ENCODE assay signal across 13 mouse cellular contexts in genomic region chr17:47454675-47455074, GRCm38 (mm10). TPM values are rescaled to one million over a fixed set of nuclear protein-coding genes. Genes with fewer than 3 reads are reported as not detected.
DNase-seq lines count a peak whose midpoint lies in the region; ATAC-seq and TF ChIP-seq lines count a peak whose summit lies in the region.
"Had no signal": no experiment of that assay in that cellular context is flagged by ENCODE, and none has a peak within 500 bp of the region (broad histone marks: within the 10 kb centered on the region; RNA-seq: fewer than 3 reads in every experiment).

No protein-coding gene starts in this region.

- H3K9me3 ChIP-seq in forebrain, embryonic 14.5 days (replicated peaks; ENCODE audit: control insufficient read depth, low read length), result no peaks in the 10 kb centered on the region
- H3K9me3 ChIP-seq in forebrain, embryonic 10.5 days, result no peaks in the 10 kb centered on the region
- H3K9me3 ChIP-seq in liver, embryonic 11.5 days (ENCODE audit: control insufficient read depth, low read length), result no peaks in the 10 kb centered on the region
- no peaks in the 10 kb centered on the region for H3K9me3 ChIP-seq in stomach, postnatal 0 days (ENCODE audit: control insufficient read depth, low read length)
- H3K9me3 ChIP-seq in hindbrain, embryonic 11.5 days (ENCODE audit: control insufficient read depth, low read length), result no peaks in the 10 kb centered on the region
- H3K9me3 ChIP-seq: limb, embryonic 13.5 days had no signal

- 62% methylated on average over 8 of the region's 8 CpGs for WGBS in forebrain, embryonic 14.5 days
- 86% methylated on average over 8 of the region's 8 CpGs for WGBS in forebrain, embryonic 10.5 days
- 41% methylated on average over 8 of the region's 8 CpGs for WGBS in liver, embryonic 11.5 days
- 39% methylated on average over 8 of the region's 8 CpGs for WGBS in stomach, postnatal 0 days
- WGBS in hindbrain, embryonic 11.5 days, result 81% methylated on average over 8 of the region's 8 CpGs

- TF ChIP-seq EP300 in stomach, postnatal 0 days (optimal IDR thresholded peaks at IDR 0.05), result no peak

- H3K9ac ChIP-seq in forebrain, embryonic 14.5 days (ENCODE audit: low read length), result no peak overlapping the region
- peak overlapping the region; percentile 28; the same call in 1 of the 2 replicates for H3K9ac ChIP-seq in liver, embryonic 11.5 days (ENCODE audit: low read depth, low read length)
- H3K9ac ChIP-seq in stomach, postnatal 0 days (ENCODE audit: low read length), result no peak overlapping the region
- no peak overlapping the region for H3K9ac ChIP-seq in hindbrain, embryonic 11.5 days (ENCODE audit: low read depth, low read length)
- H3K9ac ChIP-seq: limb, embryonic 13.5 days had no signal

- DNase-seq in forebrain, embryonic 14.5 days (ENCODE audit: low spot score), result peak; percentile 27
- no peak for DNase-seq in forebrain, embryonic 10.5 days (ENCODE audit: extremely low spot score, low spot score)
- DNase-seq in right cerebral cortex, postnatal 10 days (ENCODE audit: low spot score in 2 of 2), result peak; percentile 50 to 58
- no peak for DNase-seq in right cerebral cortex, adult 18-20 months
- DNase-seq in liver, embryonic 11.5 days (ENCODE audit: low spot score), result no peak
- peak; percentile 52 for DNase-seq in stomach, postnatal 0 days (ENCODE audit: low spot score)
- DNase-seq in hindbrain, embryonic 11.5 days (ENCODE audit: low spot score), result no peak
- no peak for DNase-seq in gastrocnemius, adult 18-20 months (ENCODE audit: low spot score)
- DNase-seq: B cell, adult 2 months; cerebellum, adult 9-10 months had no signal

- no peaks in the 10 kb centered on the region for H3K36me3 ChIP-seq in forebrain, embryonic 14.5 days (ENCODE audit: control insufficient read depth, insufficient read depth, low read length)
- no peaks in the 10 kb centered on the region for H3K36me3 ChIP-seq in forebrain, embryonic 10.5 days (replicated peaks)
- no peaks in the 10 kb centered on the region for H3K36me3 ChIP-seq in liver, embryonic 11.5 days (ENCODE audit: control insufficient read depth, insufficient read depth, low read length)
- no peaks in the 10 kb centered on the region for H3K36me3 ChIP-seq in stomach, postnatal 0 days (ENCODE audit: control insufficient read depth, insufficient read depth, low read length)
- H3K36me3 ChIP-seq in hindbrain, embryonic 11.5 days (ENCODE audit: control insufficient read depth, insufficient read depth, low read length), result no peaks in the 10 kb centered on the region
- H3K36me3 ChIP-seq: limb, embryonic 13.5 days had no signal

- H3K27ac ChIP-seq in forebrain, embryonic 14.5 days (ENCODE audit: low read depth, low read length), result no peak overlapping the region
- no peak overlapping the region for H3K27ac ChIP-seq in forebrain, embryonic 10.5 days
- no peak overlapping the region for H3K27ac ChIP-seq in liver, embryonic 11.5 days (ENCODE audit: low read depth, low read length)
- peak overlapping the region; percentile 0; the same call in 1 of the 2 replicates for H3K27ac ChIP-seq in stomach, postnatal 0 days (replicated peaks)
- no peak overlapping the region for H3K27ac ChIP-seq in hindbrain, embryonic 11.5 days (ENCODE audit: low read depth, low read length)
- H3K27ac ChIP-seq: hindbrain, postnatal 0 days; limb, embryonic 13.5 days had no signal

- no peak overlapping the region for H3K4me2 ChIP-seq in forebrain, embryonic 14.5 days (ENCODE audit: low read length)
- peak overlapping the region; percentile 26; the same call in 1 of the 2 replicates for H3K4me2 ChIP-seq in liver, embryonic 11.5 days
- H3K4me2 ChIP-seq in stomach, postnatal 0 days (replicated peaks; ENCODE audit: low read depth), result no peak overlapping the region
- H3K4me2 ChIP-seq in hindbrain, embryonic 11.5 days (replicated peaks; ENCODE audit: low read depth, low read length), result no peak overlapping the region
- H3K4me2 ChIP-seq: limb, embryonic 13.5 days had no signal

- no peak for ATAC-seq in forebrain, embryonic 14.5 days
- peak; percentile 61 for ATAC-seq in liver, embryonic 11.5 days (replicated peaks; ENCODE audit: low FRiP score)
- ATAC-seq in stomach, postnatal 0 days (ENCODE audit: low FRiP score, low TSS enrichment), result peak; percentile 25; the same call in 1 of the 2 replicates
- ATAC-seq in hindbrain, embryonic 11.5 days (ENCODE audit: low FRiP score), result no peak
- ATAC-seq: activated CD4-positive, CD25-positive, alpha-beta regulatory T cell, adult 4 months; hindbrain, postnatal 0 days had no signal

- H3K4me1 ChIP-seq in forebrain, embryonic 14.5 days (ENCODE audit: control insufficient read depth, insufficient read depth, low read length), result no peaks in the 10 kb centered on the region
- peaks cover 16% of the 10 kb centered on the region for H3K4me1 ChIP-seq in forebrain, embryonic 10.5 days
- peaks cover 22% of the 10 kb centered on the region for H3K4me1 ChIP-seq in liver, embryonic 11.5 days (replicated peaks; ENCODE audit: control insufficient read depth, insufficient read depth, low read length)
- H3K4me1 ChIP-seq in stomach, postnatal 0 days (replicated peaks; ENCODE audit: control insufficient read depth, insufficient read depth), result peaks cover 11% of the 10 kb centered on the region
- no peaks in the 10 kb centered on the region for H3K4me1 ChIP-seq in hindbrain, embryonic 11.5 days (replicated peaks; ENCODE audit: control insufficient read depth, insufficient read depth, low read length)

- H3K4me3 ChIP-seq in forebrain, embryonic 14.5 days (ENCODE audit: low read depth, low read length), result no peak overlapping the region
- H3K4me3 ChIP-seq in forebrain, embryonic 10.5 days, result no peak overlapping the region
- H3K4me3 ChIP-seq in liver, embryonic 11.5 days (ENCODE audit: low read depth, low read length), result no peak overlapping the region
- no peak overlapping the region for H3K4me3 ChIP-seq in stomach, postnatal 0 days (ENCODE audit: low read depth, low read length)
- no peak overlapping the region for H3K4me3 ChIP-seq in hindbrain, embryonic 11.5 days (ENCODE audit: low read depth, low read length)
- H3K4me3 ChIP-seq: limb, embryonic 13.5 days had no signal

- no peak for TF ChIP-seq CTCF in stomach, postnatal 0 days (IDR thresholded peaks at IDR 0.05; ENCODE audit: low read depth)

- H3K27me3 ChIP-seq in forebrain, embryonic 14.5 days (replicated peaks; ENCODE audit: control insufficient read depth, insufficient read depth, low read length), result no peaks in the 10 kb centered on the region
- H3K27me3 ChIP-seq in forebrain, embryonic 10.5 days (ENCODE audit: poor library complexity, severe bottlenecking), result peaks cover 3% of the 10 kb centered on the region
- H3K27me3 ChIP-seq in liver, embryonic 11.5 days (replicated peaks; ENCODE audit: control insufficient read depth, insufficient read depth, low read length), result no peaks in the 10 kb centered on the region
- H3K27me3 ChIP-seq in stomach, postnatal 0 days (ENCODE audit: control insufficient read depth, insufficient read depth, low read length), result no peaks in the 10 kb centered on the region
- H3K27me3 ChIP-seq in hindbrain, embryonic 11.5 days (ENCODE audit: control insufficient read depth, insufficient read depth, low read length), result no peaks in the 10 kb centered on the region
- H3K27me3 ChIP-seq: limb, embryonic 13.5 days had no signal

RNA-seq across cellular contexts. Expression of gene 1700001C19Rik, which starts 17.5 kb away (rescaled TPM):
- 0.61 and 0.69 TPM in 2 replicates for polyA plus RNA-seq in forebrain, embryonic 14.5 days (2014; fragmentation: Nextera tagmentation; extraction: Ambion mirVana)
- 0.27 TPM in 1 of 2 replicates, not detected in the other for polyA plus RNA-seq in forebrain, embryonic 10.5 days (2016; fragmentation: Nextera tagmentation; extraction: Ambion mirVana)
- 0.52 and 0.96 TPM in 2 replicates for polyA plus RNA-seq in liver, embryonic 11.5 days (2014; fragmentation: Nextera tagmentation; extraction: Ambion mirVana)
- 0.24 and 0.45 TPM in 2 replicates for polyA plus RNA-seq in stomach, postnatal 0 days (2015; fragmentation: Nextera tagmentation; extraction: Ambion mirVana)
- polyA plus RNA-seq in hindbrain, embryonic 11.5 days (2014; fragmentation: Nextera tagmentation; extraction: Ambion mirVana), result 0.42 and 0.68 TPM in 2 replicates
- total RNA-seq in gastrocnemius, adult 18-20 months (2021), result not detected
- polyA plus RNA-seq: activated CD4-positive, CD25-positive, alpha-beta regulatory T cell, adult 4 months had no signal

RNA-seq across cellular contexts. Expression of gene AI661453, which starts 18.3 kb away (rescaled TPM):
- polyA plus RNA-seq in forebrain, embryonic 14.5 days (2014; fragmentation: Nextera tagmentation; extraction: Ambion mirVana), result 0.18 TPM in 1 of 2 replicates, not detected in the other
- 0.22 and 0.37 TPM in 2 replicates for polyA plus RNA-seq in forebrain, embryonic 10.5 days (2016; fragmentation: Nextera tagmentation; extraction: Ambion mirVana)
- 0.22 and 0.23 TPM in 2 replicates for polyA plus RNA-seq in liver, embryonic 11.5 days (2014; fragmentation: Nextera tagmentation; extraction: Ambion mirVana)
- polyA plus RNA-seq in stomach, postnatal 0 days (2015; fragmentation: Nextera tagmentation; extraction: Ambion mirVana), result 8.9 and 10.9 TPM in 2 replicates
- 0.40 and 0.49 TPM in 2 replicates for polyA plus RNA-seq in hindbrain, embryonic 11.5 days (2014; fragmentation: Nextera tagmentation; extraction: Ambion mirVana)
- under 1 TPM; 0.39 to 0.64 TPM for total RNA-seq in gastrocnemius, adult 18-20 months (2021)

RNA-seq across cellular contexts. Expression of gene Taf8, which starts 47.4 kb away (rescaled TPM):
- polyA plus RNA-seq in forebrain, embryonic 14.5 days (2014; fragmentation: Nextera tagmentation; extraction: Ambion mirVana), result 24.0 and 25.9 TPM in 2 replicates
- polyA plus RNA-seq in forebrain, embryonic 10.5 days (2016; fragmentation: Nextera tagmentation; extraction: Ambion mirVana), result 32.5 and 33.3 TPM in 2 replicates
- 20.7 and 21.3 TPM in 2 replicates for polyA plus RNA-seq in liver, embryonic 11.5 days (2014; fragmentation: Nextera tagmentation; extraction: Ambion mirVana)
- 11.0 and 11.1 TPM in 2 replicates for polyA plus RNA-seq in stomach, postnatal 0 days (2015; fragmentation: Nextera tagmentation; extraction: Ambion mirVana)
- 26.5 and 28.7 TPM in 2 replicates for polyA plus RNA-seq in hindbrain, embryonic 11.5 days (2014; fragmentation: Nextera tagmentation; extraction: Ambion mirVana)
- total RNA-seq in gastrocnemius, adult 18-20 months (2021), result 10 to 100 TPM in 1 of 2 experiments, 1 to 10 TPM in 1; 9.2 to 12.1 TPM

RNA-seq across cellular contexts. Expression of gene Ccnd3, which starts 50.2 kb away (rescaled TPM):
- 60.6 and 67.2 TPM in 2 replicates for polyA plus RNA-seq in forebrain, embryonic 14.5 days (2014; fragmentation: Nextera tagmentation; extraction: Ambion mirVana)
- polyA plus RNA-seq in forebrain, embryonic 10.5 days (2016; fragmentation: Nextera tagmentation; extraction: Ambion mirVana), result 296 and 313 TPM in 2 replicates
- 525 and 530 TPM in 2 replicates for polyA plus RNA-seq in liver, embryonic 11.5 days (2014; fragmentation: Nextera tagmentation; extraction: Ambion mirVana)
- polyA plus RNA-seq in stomach, postnatal 0 days (2015; fragmentation: Nextera tagmentation; extraction: Ambion mirVana), result 219 and 242 TPM in 2 replicates
- 190 and 195 TPM in 2 replicates for polyA plus RNA-seq in hindbrain, embryonic 11.5 days (2014; fragmentation: Nextera tagmentation; extraction: Ambion mirVana)
- 10 to 100 TPM; 18.5 to 20.1 TPM for total RNA-seq in gastrocnemius, adult 18-20 months (2021)

RNA-seq across cellular contexts. Expression of gene Guca1a, which starts 54.3 kb away (rescaled TPM):
- polyA plus RNA-seq in forebrain, embryonic 14.5 days (2014; fragmentation: Nextera tagmentation; extraction: Ambion mirVana), result 0.47 and 0.69 TPM in 2 replicates
- 0.99 and 1.7 TPM in 2 replicates for polyA plus RNA-seq in forebrain, embryonic 10.5 days (2016; fragmentation: Nextera tagmentation; extraction: Ambion mirVana)
- 1.0 and 1.6 TPM in 2 replicates for polyA plus RNA-seq in liver, embryonic 11.5 days (2014; fragmentation: Nextera tagmentation; extraction: Ambion mirVana)
- polyA plus RNA-seq in stomach, postnatal 0 days (2015; fragmentation: Nextera tagmentation; extraction: Ambion mirVana), result 5.4 and 6.7 TPM in 2 replicates
- 1.2 and 1.3 TPM in 2 replicates for polyA plus RNA-seq in hindbrain, embryonic 11.5 days (2014; fragmentation: Nextera tagmentation; extraction: Ambion mirVana)
- not detected for total RNA-seq in gastrocnemius, adult 18-20 months (2021)
- polyA plus RNA-seq: activated CD4-positive, CD25-positive, alpha-beta regulatory T cell, adult 4 months had no signal

Comparison
In these comparisons a context has a peak if more than half of its experiments do, and no peak if none do; other contexts are left out.
1. DNase-seq: peak in forebrain, embryonic 14.5 days (single experiment), right cerebral cortex, postnatal 10 days (2 of 2) and stomach, postnatal 0 days (single experiment); none in forebrain, embryonic 10.5 days (single experiment), right cerebral cortex, adult 18-20 months (single experiment), liver, embryonic 11.5 days (single experiment), hindbrain, embryonic 11.5 days (single experiment) and gastrocnemius, adult 18-20 months (single experiment).
2. ATAC-seq: peak in liver, embryonic 11.5 days (single experiment) and stomach, postnatal 0 days (single experiment); none in forebrain, embryonic 14.5 days (single experiment) and hindbrain, embryonic 11.5 days (single experiment).